Mouse (Mus musculus) left cerebral cortex, adult 2 months (tissue): ENCODE data around the gene Atxn3. TPM values are rescaled to one million over a fixed set of nuclear protein-coding genes. Genes with fewer than 3 reads are reported as not detected.
"Not testable (repeated sequence)": the region's sequence is repeated elsewhere in the genome, so short reads cannot be mapped to it uniquely, and the experiment has no call there.

Experiments
- DNase-seq, 2 experiments: peaks; one replicate each; pipeline ENCODE4 v3.0.0; 2021 to 2022; ENCODE audit warnings: low spot score in 2 of 2, mixed read lengths in 1 of 2; ENCODE audit errors: extremely low spot score in 1 of 2
- H3K27ac ChIP-seq: fragments of 200-600 bp; 2 replicates; pipeline ENCODE4 v1.8.1; 2022
- H3K4me3 ChIP-seq: fragments of 200-600 bp; 2 replicates; pipeline ENCODE4 v1.8.1; 2022
- CTCF ChIP-seq: fragments of 200-600 bp; IDR thresholded peaks from 2 replicates; pipeline ENCODE4 v1.8.1; 2022; ENCODE audit warnings: antibody characterized with exemption, mild to moderate bottlenecking, moderate library complexity
- intact Hi-C: fragments of 180-260 bp; cut with DNase I; formaldehyde crosslinking; loops from one replicate; pipeline ENCODE4 v1.15.1; 2025
- total RNA-seq, 2 experiments: library from RNA; stranded (reverse); gene quantifications; 2 replicates each; pipeline ENCODE4 v1.2.3; 2021

Atxn3 gene
- total RNA-seq, 2 experiments from 2014 or later, result 21.9 to 22.1 TPM

DNA sequence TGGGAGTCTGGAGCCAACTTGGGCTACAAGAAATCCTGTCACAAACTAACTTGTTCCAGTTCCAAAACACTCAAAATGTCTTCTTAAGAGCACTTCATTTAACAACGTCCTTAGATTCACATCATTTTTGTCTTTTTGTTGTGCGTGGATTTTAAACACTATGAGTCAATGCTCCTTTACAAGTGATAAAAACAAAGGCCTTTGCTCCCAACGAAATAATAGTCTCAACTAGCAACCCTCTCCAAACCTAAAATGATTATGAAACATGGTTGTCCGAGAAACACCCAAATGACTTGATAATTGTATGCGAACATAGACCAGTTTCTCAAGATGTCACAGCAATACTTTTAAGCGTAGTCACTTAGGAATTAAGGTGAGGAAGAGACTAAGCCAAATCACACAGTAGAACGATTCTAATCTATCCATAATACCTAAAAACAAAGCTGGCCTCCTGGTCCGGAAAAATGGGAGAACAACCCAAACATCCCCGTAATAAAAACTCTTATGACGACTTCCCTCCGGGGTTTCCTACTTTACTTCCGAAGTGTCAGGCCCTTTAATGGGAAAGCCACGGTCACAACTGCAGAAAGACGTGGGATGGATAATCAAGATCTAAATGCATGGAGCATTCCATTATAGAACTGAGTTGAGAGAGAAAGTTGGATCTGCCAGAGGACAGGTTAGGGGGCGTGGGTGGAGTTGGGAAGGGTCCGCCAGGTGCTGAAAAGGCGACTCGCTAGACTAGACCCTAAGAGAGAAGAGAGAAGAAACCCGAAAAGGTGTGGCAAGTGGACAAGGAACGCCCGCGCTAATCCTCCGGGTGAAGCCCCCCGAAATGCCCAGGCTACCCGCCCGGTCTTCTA lies 736 bp downstream of the Atxn3 start:
- no peak for DNase-seq
- peak overlapping the region; percentile 92 for H3K27ac ChIP-seq
- TF ChIP-seq CTCF, result no peak
- intact Hi-C loops, result loop anchor here (5.0 to 10.0 kb wide), 2 partner anchors 145 to 873 kb away; partner anchors contain the start of gene Ppp4r3a
- H3K4me3 ChIP-seq, result peak overlapping the region; percentile 96

DNA sequence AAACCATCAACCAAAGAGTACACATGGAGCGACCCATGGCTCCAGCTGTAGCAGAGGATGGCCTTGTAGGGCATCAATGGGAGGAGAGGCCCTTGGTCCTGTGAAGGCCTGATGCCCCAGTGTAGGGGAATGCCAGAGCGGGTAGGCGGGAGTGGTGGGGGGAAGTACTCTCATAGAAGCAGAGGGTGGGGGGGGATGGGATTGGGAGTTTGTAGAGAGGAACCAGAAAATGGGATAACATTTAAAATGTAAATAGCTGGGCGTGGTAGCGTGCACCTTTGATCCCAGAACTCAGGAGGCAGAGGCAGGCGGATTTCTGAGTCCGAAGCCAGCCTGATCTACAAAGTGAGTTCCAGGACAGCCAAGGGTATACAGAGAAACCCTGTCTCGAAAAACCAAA lies 2.2 kb downstream of the Atxn3 start:
- DNase-seq, H3K4me3 ChIP-seq, H3K27ac ChIP-seq: not testable (repeated sequence)
- intact Hi-C loops, result loop anchor here (5.0 to 10.0 kb wide), 2 partner anchors 144 to 871 kb away; partner anchors contain the start of gene Ppp4r3a

- no peak for DNase-seq
- H3K27ac ChIP-seq, result no peak overlapping the region
- H3K4me3 ChIP-seq, result no peak overlapping the region
- TF ChIP-seq CTCF, result no peak
- intact Hi-C loops, result no loop called here
Measured at GRCm38 (mm10) chr12:101948801-101949200, 9.2 kb downstream of the Atxn3 start.

DNA sequence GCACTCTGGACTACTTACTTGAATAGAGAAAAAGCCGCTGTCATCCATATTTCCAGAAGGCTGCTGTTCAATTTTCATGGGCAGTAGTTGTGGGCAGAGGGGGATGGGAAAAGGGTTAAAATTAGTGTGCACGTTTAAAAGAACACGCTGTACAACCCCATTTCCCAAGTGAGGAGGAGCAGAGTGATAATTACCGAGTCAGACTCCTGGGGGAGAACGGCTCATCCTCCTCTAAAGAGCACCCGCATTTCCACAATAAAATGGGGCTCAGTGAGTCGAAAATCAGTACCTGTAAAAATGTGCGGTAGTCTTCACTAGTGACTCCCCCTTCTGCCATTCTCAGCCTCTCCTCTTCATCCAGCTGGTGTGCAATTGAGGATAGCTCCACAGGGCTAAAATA lies 10.1 kb downstream of the Atxn3 start:
- no peak for TF ChIP-seq CTCF
- intact Hi-C loops, result no loop called here
- no peak for DNase-seq
- H3K27ac ChIP-seq, result peak overlapping the region; percentile 28
- no peak overlapping the region for H3K4me3 ChIP-seq

DNA sequence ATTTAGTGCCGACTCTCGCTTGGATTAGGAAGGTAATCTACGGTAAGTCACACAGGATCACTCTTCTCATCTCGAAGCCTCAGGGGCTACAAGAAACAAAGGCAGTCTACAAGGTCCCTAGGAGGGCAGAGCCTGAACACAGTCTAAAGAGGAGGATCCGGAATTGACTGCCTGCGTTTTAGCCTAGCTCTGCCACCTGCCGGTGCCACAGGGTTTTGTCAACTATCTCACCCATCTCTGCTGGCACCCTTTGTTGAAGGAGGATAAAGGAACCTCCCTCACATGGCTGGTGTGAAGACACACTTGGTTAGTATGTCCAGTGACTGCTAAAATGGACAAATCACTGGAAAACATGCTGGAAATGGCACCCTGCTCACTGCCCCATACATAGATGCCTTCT lies 20.5 kb downstream of the Atxn3 start:
- intact Hi-C loops, result no loop called here
- TF ChIP-seq CTCF, result peak; percentile 18
- no peak for DNase-seq
- Histone ChIP-seq H3K4me3 (no peak overlapping the region), H3K27ac (no peak overlapping the region)

GRCm38 (mm10) chr12:101935223-101935622 lies 22.8 kb downstream of the Atxn3 start:
- intact Hi-C loops, result no loop called here
- no peak overlapping the region for H3K27ac ChIP-seq
- H3K4me3 ChIP-seq, result no peak overlapping the region
- TF ChIP-seq CTCF, result no peak
- DNase-seq, result no peak

GRCm38 (mm10) chr12:101928423-101928822 lies 29.6 kb downstream of the Atxn3 start:
- Histone ChIP-seq H3K4me3 (no peak overlapping the region), H3K27ac (no peak overlapping the region)
- no peak for DNase-seq
- no peak for TF ChIP-seq CTCF
- intact Hi-C loops, result no loop called here

GRCm38 (mm10) chr12:101922313-101922712 lies 35.7 kb downstream of the Atxn3 start:
- intact Hi-C loops, result no loop called here

DNA sequence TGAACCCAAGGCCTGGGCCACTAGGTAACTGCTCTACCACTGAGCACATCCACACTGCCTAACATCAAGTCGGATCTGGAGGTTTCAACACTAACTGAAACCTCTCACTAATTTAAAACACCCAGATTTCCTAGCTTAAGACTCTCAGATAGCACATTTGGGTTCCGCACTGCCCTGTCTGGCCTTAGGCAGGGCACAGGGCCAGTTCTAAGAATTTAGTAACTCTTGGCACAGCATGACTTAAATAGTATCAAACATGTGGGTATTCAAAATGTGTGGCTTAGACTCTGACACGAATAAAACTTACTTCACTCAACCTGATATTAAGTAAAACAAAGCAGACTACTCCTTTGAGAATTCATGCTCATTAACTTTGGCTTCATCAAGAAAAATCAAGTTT lies 38.2 kb downstream of the Atxn3 start:
- intact Hi-C loops, result no loop called here
- DNase-seq, result no peak
- no peak for TF ChIP-seq CTCF
- Histone ChIP-seq H3K27ac (no peak overlapping the region), H3K4me3 (no peak overlapping the region)

More at GRCm38 (mm10) chr12:101922313-101922712, 35.7 kb downstream of the Atxn3 start:
- TF ChIP-seq CTCF, result no peak
- DNase-seq, result no peak
- Histone ChIP-seq H3K27ac (no peak overlapping the region), H3K4me3 (no peak overlapping the region)

- intact Hi-C loops, result no loop called here
- no peak for TF ChIP-seq CTCF
- no peak overlapping the region for H3K4me3 ChIP-seq
- no peak for DNase-seq
- H3K27ac ChIP-seq, result no peak overlapping the region
Measured at GRCm38 (mm10) chr12:101917165-101917564, 40.9 kb downstream of the Atxn3 start.

- no peak for TF ChIP-seq CTCF
- intact Hi-C loops, result loop anchor here (2.0 kb wide), 1 partner anchor 46 kb away; the partner anchor contains the start of gene Atxn3
- peak within 1 kb of the TSS; percentile 71 for H3K4me3 ChIP-seq
- DNase-seq, result peak; percentile 91 to 92
- H3K27ac ChIP-seq, result peak within 1 kb of the TSS; percentile 94
Measured at GRCm38 (mm10) chr12:101912626-101913490, 45.2 kb downstream of the Atxn3 start, which contains the start of gene Trip11. Trip11 (minus strand) TSS chr12:101913267.

- DNase-seq, result no peak
- Histone ChIP-seq H3K4me3 (peak overlapping the region; percentile 71), H3K27ac (no peak overlapping the region)
- no peak for TF ChIP-seq CTCF
- intact Hi-C loops, result no loop called here
Measured at GRCm38 (mm10) chr12:101911346-101911745, 46.7 kb downstream of the Atxn3 start.
